Mouse (Mus musculus) adrenal gland, postnatal 36 days (tissue): ENCODE data around the gene Olfr6. TPM values are rescaled to one million over a fixed set of nuclear protein-coding genes. Genes with fewer than 3 reads are reported as not detected.
A peak's percentile ranks its signal among the peaks of the same experiment; 100 is the strongest.
"Not testable (repeated sequence)": the region's sequence is repeated elsewhere in the genome, so short reads cannot be mapped to it uniquely, and the experiment has no call there.

Source experiments
- DNase-seq, 2 experiments: peaks; one replicate each; pipeline ENCODE4 v3.0.0; 2021; ENCODE audit warnings: mixed read lengths in 1 of 2
- long read RNA-seq, 2 experiments: library from polyadenylated mRNA; stranded (forward); transcript quantifications; one replicate each; pipeline ENCODE4 v2.0.0; 2021; ENCODE audit warnings: borderline sequencing depth in 2 of 2
- total RNA-seq, 2 experiments: library from RNA; stranded (reverse); gene quantifications; 2 replicates each; pipeline ENCODE4 v1.2.3; 2021

Gene Olfr6
- total RNA-seq = not detected
- long read RNA-seq, experiment 1 = 0 reads
- long read RNA-seq, experiment 2 = 0 reads

DNA sequence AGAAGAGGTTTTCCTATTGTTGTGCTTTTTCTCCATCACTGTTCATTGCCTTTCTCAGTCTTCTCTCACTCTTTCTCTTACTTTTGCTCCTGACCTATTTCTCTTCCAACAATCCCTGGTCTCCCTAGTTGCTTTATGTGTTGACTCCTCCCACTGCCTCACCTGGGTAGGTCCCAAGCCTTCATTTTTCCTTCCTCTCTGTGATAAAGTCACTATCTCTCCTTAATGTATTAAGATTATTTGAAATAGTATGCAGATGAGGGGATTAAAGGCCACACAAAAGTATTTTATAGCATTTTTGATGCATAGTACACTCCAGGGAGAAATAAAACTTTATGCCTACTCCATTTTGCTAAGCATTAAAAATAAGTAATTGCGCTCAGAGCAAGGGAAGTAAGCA, at the start of gene Olfr6:
Gene Olfr6, minus strand, starts transcription at position 101 of the 400 bp plus-strand sequence.
- no peak for DNase-seq

DNA sequence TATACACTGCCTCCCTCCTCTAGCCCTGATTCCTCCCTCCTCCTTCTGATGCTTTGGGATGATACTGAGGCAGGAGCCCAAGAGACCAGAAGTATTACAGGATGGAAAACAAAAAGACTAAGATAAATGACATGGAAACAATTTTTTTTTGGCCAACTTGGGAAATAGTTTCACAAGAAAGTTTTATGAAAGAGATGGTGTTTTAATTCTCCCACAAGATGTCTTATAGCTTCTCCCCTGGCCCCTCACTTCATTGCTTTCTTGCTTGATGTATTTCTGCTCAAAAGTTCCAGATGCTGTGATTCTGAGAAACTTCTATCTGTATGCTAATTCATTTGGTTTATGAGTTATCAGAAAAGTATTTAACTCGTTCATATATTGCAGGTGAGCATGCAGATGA, 42.2 kb upstream of the Olfr6 start, which contains the start of gene Olfr2:
Gene Olfr2, minus strand, starts transcription at position 101 of the 400 bp plus-strand sequence.
- DNase-seq = no peak

DNA sequence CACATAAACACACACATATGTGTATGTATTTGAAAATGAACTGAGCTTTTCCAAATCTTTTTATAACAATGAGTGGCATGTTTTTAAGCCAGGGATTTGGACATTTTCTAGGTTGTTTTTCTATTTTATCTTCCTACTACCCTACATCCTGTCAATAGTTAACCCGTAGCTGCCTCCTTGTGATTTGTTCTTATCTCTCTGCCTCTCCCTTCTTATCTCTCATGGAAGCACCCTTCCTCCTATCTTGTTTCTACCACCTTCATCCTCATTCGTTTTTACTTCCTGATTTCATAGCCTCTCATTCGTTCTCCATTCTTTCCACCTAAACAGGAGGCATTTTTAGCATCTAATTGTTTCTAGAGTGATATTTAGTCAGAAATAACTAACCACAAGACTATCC, 40.4 kb upstream of the Olfr6 start:
- DNase-seq = no peak

DNA sequence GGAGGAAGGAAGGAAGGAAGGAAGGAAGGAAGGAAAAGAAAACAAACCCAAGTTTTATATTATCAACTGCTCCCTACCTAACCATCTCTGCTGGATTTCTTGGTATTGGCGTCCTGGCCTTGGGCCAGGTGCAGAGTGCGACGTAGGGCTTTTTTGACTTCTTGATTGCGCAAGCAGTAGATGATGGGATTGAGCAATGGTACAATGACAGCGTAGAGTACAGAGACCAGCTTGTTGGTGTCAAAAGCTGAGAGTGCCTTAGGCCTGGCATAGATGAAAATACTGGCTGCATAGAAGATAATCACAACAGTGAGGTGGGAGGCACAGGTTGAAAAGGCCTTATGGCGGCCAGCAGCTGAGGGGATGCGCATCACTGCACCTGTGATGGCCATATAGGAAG, 37.1 kb upstream of the Olfr6 start:
- DNase-seq = no peak

DNA sequence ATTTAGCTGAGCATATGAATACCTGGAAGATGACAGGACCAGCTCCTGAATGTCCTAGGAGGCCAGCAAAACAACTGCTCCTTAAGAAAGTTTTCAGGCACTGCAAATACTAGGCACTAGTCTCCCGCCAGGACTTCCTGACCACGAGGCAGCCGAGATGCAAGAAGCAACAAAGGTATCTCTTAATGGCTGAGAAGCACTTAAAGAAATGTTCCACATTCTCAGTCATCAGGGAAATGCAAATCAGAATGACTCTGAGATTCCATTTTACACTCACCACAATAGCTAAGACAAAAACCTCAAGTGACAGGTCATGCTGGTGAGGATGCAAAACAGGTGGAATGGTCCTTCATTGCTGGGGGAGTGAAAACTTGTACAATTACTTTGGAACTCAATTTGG, 21.5 kb upstream of the Olfr6 start:
- DNase-seq = no peak

DNA sequence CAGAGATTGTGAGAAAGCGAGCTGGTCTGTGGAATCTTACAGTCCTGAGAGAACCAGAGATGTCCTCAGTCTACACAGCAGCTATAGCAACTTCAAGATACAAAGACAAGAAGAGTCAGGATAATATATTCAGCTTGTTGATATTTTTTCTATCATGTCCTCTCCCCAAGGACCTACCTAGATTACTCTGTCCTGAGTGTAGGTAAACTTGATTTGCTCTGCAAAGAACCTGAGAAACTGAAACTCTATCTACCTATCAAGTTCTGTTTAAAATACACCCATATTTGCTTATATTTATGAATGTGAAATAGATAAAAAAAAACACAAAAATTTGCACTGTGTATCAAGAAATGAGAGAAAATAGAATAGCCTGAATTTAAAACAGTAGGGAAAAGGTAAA, 11.6 kb upstream of the Olfr6 start, which contains the start of gene Olfr711:
Gene Olfr711, minus strand, starts transcription at position 101 of the 400 bp plus-strand sequence.
- no peak for DNase-seq

DNA sequence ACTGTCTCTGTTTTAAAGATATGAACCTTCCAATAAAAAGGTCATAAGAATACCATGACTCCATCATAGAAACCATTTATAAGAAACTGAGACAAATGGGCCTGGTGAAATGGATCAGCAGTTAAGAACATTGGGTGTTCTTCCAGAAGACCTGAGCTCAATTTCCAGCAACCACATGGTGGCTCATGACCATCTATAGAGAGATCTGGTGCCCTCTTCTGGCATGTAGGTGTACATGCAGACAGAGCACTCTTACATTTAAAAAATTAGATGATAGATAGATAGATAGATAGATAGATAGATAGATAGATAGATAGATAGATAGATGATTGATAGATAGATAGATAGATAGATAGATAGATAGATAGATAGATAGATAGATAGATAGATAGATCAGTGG, 3.8 kb upstream of the Olfr6 start:
- DNase-seq = peak in 1 of 2 experiments; percentile 4

DNA sequence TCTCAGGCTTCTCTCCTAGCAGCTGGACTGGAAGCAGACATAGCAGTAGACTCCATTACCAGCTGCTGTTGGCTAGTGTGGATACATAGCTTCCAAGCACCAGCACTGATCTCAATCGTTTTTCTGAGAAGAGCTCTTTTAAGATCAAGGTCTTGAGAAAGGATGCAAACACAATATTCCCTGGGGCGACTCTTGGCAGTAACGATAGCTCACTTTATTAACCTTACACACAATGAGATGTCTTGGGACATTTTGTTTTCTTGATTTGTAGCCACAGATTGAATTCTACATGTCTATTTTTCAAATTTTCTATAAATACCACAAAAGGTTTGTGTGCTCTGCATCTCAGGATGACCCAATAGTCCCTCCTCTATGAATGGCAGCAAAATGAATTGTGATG, 15.5 kb downstream of the Olfr6 start, which contains the start of gene Olfr710:
Gene Olfr710, minus strand, starts transcription at position 101 of the 400 bp plus-strand sequence.
- no peak for DNase-seq

DNA sequence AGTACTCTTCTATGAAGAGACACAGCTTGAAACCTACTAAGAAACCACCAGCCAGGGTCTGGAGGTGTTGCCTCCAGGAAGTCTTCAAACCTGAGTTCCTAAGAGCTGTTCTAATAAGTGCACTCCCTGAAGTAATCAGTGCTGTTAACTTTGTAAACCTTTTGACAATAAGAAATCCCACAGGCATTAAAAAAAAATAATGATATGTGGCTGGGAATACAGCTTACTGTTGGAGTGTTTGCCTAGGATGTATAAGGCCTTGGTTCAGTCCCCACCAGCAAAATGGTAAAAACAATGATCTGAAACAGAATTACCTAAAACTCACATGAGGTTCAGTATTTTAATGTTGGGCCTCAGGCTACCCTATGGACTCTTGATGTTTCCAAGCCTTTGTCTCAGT, 31.6 kb downstream of the Olfr6 start, which contains the start of gene Olfr709-ps1:
Gene Olfr709-ps1, minus strand, starts transcription at position 101 of the 400 bp plus-strand sequence.
- DNase-seq = no peak

DNA sequence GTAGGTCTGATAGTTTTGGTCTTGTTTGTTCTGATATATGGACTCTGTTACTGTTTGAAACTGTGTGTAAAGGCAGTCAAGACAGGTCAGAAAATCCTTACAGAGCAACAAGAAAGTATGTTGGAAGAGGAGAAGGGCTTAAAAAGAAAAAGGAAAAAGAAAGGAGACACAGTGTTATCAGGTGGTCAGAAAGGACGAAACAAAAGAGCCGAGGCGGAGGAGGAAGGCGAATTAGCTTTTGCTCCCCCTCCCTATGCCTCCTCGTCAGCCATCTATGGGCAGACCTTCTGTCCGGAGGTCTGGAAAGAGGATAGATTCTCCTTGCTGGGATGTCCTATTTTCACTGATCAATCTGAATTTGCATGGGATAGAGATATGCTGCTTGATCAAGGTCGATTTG, 42.8 kb downstream of the Olfr6 start:
- not testable (repeated sequence) for DNase-seq

DNA sequence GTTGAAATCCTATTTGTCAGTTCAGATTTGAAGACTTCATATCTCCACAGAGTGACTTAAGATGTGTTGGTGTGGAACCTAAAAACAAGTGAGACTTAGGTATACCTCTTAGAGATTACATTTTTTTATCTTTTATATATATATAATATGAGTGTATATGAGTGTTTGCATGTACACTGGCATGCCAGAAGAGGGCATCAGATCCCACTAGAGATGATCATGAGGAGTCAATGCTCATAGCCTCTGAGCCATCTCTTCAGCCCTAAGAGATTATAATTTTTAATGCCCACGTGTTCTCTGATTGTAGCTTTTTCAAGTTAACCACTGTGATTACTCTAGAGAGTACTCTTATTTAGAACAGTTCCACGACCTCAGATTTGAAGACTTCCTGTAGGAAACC, 56.1 kb downstream of the Olfr6 start, which contains the start of gene Olfr1532-ps1:
Gene Olfr1532-ps1, plus strand, starts transcription at position 326 of the 400 bp plus-strand sequence.
- DNase-seq = no peak

Other genes starting within 250 kb of the Olfr6 start
- not detected for gene Olfr695, start 247.5 kb downstream of the Olfr6 start, total RNA-seq
- not detected for gene Olfr697, start 221.5 kb downstream of the Olfr6 start, total RNA-seq
- not detected for gene Olfr698, start 208.5 kb downstream of the Olfr6 start, total RNA-seq
- gene Olfr699, start 170.7 kb downstream of the Olfr6 start, total RNA-seq = not detected
- not detected for gene Olfr700, start 155.1 kb downstream of the Olfr6 start, total RNA-seq
- gene Olfr701, start 149.8 kb downstream of the Olfr6 start, total RNA-seq = not detected
- gene Olfr702, start 130.0 kb downstream of the Olfr6 start, total RNA-seq = not detected
- gene Olfr703, start 120.6 kb downstream of the Olfr6 start, total RNA-seq = not detected
- not detected for gene Olfr704, start 100.8 kb downstream of the Olfr6 start, total RNA-seq
- gene Olfr705, start 87.0 kb downstream of the Olfr6 start, total RNA-seq = not detected
- not detected for gene Olfr706, start 75.8 kb downstream of the Olfr6 start, total RNA-seq
- gene Olfr707, start 62.7 kb downstream of the Olfr6 start, total RNA-seq = not detected
- gene Olfr1532-ps1, start 55.9 kb downstream of the Olfr6 start, total RNA-seq = not detected
- gene Olfr709-ps1, start 31.7 kb downstream of the Olfr6 start, total RNA-seq = under 1 TPM in 1 of 2 experiments, not detected in 1; 0.07 TPM
- gene Olfr710, start 15.6 kb downstream of the Olfr6 start, total RNA-seq = not detected
- gene Olfr711, start 11.5 kb upstream of the Olfr6 start, total RNA-seq = not detected
- not detected for gene Olfr2, start 42.1 kb upstream of the Olfr6 start, total RNA-seq
- gene Olfr713, start 67.2 kb upstream of the Olfr6 start, total RNA-seq = not detected
- not detected for gene Olfr714, start 107.0 kb upstream of the Olfr6 start, total RNA-seq
- not detected for gene Olfr17, start 129.3 kb upstream of the Olfr6 start, total RNA-seq
- not detected for gene Olfr715b, start 146.4 kb upstream of the Olfr6 start, total RNA-seq
- gene Olfr715, start 167.1 kb upstream of the Olfr6 start, total RNA-seq = not detected
- gene Olfr716, start 174.4 kb upstream of the Olfr6 start, total RNA-seq = not detected
- gene Nlrp14, start 203.1 kb upstream of the Olfr6 start, total RNA-seq = not detected
- gene Rbmxl2, start 245.5 kb upstream of the Olfr6 start, total RNA-seq = not detected